Mouse (Mus musculus): ENCODE results near the gene Ctsl. TPM values are rescaled to one million over a fixed set of nuclear protein-coding genes. Genes with fewer than 3 reads are reported as not detected.

The Ctsl gene
- total RNA-seq, 2 experiments from 2014 or later: 119 to 130 TPM

DNA sequence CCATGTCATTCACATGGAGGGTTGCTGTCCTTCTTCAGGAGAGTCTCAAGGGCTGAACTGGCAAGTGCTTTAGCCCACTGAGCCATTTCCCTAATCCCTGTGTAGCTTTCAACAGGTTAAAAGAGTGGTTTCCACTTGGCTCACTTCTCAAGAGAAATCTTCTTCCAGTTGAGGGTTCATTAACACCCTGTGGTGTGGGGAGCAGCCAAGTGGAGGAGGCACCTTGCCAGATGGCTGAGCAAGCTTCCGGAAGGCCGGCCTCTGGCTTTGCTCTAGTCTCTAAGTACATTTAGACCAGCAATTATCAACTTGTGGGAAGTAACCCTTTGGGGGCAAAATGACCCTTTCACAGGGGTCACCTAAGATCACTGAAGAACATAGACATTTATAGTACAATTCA is 52.3 kb downstream of the Ctsl start:
- no peak for DNase-seq (ENCODE audit: extremely low spot score in 1 of 2, low spot score in 1 of 2)

DNA sequence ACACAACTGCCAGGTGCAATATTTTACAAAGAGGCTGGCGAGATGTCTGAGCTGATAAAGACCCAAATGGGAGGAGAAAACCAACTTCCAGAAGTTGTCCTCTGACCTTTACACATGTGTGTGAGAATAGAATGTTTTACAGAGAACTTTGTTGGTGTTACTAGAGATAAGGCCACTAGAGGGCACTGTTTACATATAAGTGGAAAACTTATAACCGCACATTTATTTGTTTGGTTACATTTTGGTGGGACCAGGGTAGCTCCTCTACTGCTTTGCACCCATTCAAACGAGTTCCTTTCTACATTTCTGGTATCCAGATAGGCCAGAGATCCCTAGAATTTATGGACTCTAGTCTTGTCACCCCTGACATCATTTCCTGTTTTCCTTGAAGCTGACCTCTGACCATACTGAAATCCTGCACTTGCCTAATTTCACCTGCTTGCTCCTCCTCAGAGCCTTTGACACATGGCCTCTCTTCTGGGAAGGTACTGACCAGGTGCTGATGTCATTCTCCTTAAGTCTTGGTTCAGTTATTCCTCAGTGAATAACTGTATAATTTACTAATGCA is 55.1 kb downstream of the Ctsl start:
- DNase-seq (ENCODE audit: extremely low spot score in 1 of 2, low spot score in 1 of 2): no peak

DNA sequence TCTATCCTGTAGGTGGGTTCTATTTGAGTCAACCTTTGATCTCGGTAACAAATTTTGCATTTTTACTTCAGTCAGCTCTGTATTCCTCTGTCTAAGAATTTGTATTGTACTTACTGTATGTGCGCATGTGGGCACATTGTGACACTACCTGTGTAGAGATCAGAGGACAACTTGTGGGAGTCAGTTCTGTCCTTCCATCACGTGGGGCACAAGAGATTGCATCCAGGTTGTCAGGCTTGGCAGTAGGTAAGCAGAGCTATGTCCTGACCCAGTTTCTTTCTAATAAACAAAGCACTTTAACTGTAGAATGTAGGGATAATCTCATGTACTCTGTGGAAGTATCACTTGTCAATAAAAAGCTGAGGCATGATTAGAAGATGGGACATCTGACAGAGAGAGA is 56.6 kb downstream of the Ctsl start:
- DNase-seq (ENCODE audit: extremely low spot score in 1 of 2, low spot score in 1 of 2): no peak

DNA sequence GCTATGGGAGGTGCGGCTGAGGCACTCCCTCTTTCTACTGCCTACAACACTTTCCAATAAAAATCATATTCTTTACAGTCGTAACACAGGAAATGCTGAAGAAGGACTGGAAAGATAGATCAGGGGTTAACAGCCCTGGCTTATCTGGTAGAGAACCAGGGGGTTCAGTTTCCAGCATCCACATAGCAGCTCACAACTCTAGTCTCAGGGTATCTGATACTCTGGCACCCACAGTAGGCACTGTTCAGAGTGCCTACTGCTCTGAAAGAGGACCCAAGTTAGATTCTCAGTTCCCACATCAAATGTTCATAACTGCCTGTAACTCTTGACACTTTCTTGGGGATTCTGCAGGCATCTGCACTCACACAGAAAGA is 57.8 kb downstream of the Ctsl start:
- no peak for DNase-seq (ENCODE audit: extremely low spot score in 1 of 2, low spot score in 1 of 2)

DNA sequence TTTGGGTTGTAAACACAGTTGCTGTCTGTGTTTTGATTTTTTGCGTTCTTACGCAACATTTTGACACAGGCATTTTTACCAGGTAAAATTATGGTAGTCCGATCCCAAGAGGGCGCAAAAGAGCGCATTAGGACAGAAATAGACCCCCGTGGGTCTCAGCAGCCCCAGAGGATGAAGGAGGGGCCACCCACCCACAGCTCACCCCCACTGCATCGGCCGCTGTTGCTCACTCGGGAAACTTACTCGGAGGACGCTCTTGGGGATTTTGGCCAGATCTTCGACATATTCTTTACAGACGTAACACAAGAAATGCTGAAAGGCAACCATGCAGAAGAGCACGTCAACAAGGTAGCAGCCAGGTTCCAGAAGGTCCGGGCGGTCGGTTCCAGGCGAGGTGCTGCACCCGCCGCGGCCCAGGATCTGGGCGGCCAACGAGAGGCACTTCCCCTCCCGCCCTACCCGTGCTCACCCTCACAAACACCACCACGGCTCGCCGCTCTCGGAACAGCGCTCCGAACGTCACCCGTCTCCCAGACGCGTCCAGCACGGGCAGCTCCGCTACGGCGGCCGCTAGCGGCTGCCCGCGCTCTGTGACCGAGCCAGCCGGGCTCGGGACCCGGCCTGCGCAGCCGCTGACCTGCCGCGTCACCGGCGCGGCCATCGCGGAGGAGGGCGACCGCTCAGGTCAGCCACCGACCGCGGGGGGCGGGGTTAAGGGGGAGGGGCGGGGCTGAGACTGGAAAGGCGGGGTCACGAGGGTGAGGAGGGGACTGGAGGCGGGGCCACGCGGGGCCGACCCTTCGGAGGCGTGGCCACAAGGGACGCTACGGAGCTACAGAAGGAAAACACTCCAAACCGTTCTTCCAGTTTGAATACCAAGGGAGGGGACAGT is 58.4 kb downstream of the Ctsl start, which contains the start of gene Aaed1:
Gene Aaed1 (minus strand): TSS at position 687 of the 892 bp plus-strand sequence.
- peak; percentile 76 to 80 for DNase-seq (ENCODE audit: extremely low spot score in 1 of 2, low spot score in 1 of 2)

DNA sequence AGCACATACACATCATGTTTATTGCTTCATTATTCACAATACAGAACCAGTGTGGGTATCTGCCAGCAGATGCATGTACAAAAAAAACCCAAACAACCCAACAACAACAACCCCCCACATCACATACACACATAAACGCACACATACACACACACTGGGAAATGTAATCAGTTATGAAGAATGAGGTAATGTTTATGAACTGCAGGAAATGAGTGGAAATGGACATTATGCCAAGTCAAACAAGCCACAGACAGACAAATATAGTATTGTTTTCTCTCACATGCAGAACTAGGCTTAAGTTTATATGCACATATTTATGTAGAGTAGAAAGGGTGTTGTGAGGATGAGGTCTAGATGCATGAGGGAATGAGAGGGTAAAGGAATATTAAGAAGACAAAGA is 59.4 kb downstream of the Ctsl start:
- no peak for DNase-seq (ENCODE audit: extremely low spot score in 1 of 2, low spot score in 1 of 2)

DNA sequence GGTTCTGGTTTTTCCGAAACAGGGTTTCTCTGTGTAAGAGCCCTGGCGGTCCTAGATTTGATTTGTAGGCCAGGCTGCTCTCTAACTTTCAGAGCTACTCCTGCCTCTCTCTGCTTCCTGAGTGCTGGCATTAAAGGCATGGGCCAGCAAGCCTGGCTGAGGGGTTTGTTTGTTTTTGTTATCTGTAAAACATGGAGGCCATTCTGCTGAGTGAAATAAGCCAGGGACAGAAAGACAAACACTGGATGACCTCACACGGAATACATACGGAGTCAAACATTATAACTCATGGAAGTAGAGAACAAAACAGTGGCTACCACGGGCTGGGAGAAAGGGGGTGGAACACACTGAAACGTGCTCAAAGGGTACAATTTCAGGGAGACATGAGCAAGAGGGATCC is 60.1 kb downstream of the Ctsl start:
- DNase-seq (ENCODE audit: extremely low spot score in 1 of 2, low spot score in 1 of 2): no peak

DNA sequence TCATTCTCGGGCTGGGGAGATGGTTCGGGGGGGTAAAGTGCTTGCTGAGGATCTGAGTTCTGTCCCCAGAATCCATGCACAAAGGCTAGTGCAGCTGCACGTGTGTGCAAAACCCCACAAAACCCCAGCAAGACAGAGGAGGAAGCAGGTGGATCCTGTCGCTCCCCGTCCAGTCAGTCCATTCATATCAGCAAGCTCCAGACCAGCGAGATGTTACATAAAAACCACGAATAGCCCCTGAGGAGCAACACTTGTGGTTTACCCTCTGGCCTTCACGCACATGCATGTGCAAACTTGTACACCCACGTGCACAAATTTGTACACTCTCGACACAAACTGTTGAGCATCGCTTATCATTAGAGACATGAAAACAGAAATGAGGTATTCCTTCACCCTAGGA is 60.8 kb downstream of the Ctsl start:
- DNase-seq (ENCODE audit: extremely low spot score in 1 of 2, low spot score in 1 of 2): no peak

Other genes with a start within 250 kb of the Ctsl start
- 1 to 10 TPM in 1 of 2 experiments, under 1 TPM in 1; 0.69 to 1.0 TPM for gene Slc35d2, start 241.5 kb downstream of the Ctsl start, total RNA-seq (2021)
- 10 to 100 TPM; 12.6 to 15.9 TPM for gene Zfp367, start 217.7 kb downstream of the Ctsl start, total RNA-seq (2021)
- gene Habp4, start 209.1 kb downstream of the Ctsl start, total RNA-seq (2021): 100 to 1,000 TPM; 145 to 153 TPM
- gene Cdc14b, start 95.6 kb downstream of the Ctsl start, total RNA-seq (2021): 1 to 10 TPM; 6.9 to 7.2 TPM
- 10 to 100 TPM; 13.1 to 14.4 TPM for gene Aaed1, start 58.2 kb downstream of the Ctsl start, total RNA-seq (2021)
- gene Cdk20, start 61.4 kb upstream of the Ctsl start, total RNA-seq (2021): 10 to 100 TPM; 10.2 to 10.5 TPM
- gene Fam240b, start 126.9 kb upstream of the Ctsl start, total RNA-seq (2021): not detected

All from layer of hippocampus, postnatal 25 days (tissue).